In the genomic region with DNA sequence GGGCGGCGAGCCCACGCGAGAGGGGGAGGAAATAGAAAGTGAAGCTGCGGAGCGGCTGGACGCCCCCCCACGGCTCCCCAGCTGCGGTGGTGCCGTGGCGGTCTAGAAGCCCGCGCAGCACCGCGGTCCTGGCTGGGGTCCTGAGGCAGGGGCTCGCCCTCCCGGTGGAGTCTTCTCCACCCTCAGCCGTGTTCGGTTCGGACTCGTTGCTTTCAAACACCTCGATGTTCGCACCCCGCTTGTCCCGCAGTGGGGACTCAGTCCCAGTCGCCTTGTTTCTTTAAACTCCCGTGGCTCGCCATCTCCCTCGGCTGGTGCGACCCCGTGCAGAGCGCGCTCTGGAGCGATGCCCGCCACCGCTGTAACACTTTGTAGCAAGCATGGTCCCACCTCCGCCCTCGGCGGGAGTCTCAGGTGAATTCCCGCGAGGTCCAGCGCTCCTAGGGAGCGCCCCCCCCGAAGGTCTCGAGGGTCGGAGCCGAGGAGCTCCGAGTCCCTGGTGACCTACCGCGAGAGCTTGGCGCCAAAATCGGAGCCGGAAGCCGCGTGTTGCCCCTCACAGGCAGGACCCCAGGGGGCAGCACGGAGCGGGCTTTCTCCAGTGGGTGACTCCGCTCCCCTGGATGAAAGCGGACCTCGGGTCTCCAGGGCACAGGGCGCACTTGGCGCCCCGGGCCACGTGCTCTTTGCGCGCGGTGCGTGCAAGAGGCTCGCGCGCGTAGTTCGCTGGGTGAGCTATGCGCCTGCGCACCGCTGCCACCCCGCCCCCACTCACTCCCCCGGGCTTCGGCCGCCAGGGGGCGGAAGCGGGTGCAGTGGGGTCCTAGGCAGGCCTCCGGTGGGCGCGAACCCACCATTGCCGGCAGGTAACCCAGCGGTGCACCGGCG, we compare ENCODE assay signal across 8 mouse cellular contexts. TPM values are rescaled to one million over a fixed set of nuclear protein-coding genes. Genes with fewer than 3 reads are reported as not detected.
A peak's percentile ranks its signal among the peaks of the same experiment; 100 is the strongest.
DNase-seq lines count a peak whose midpoint lies in the region; ATAC-seq and TF ChIP-seq lines count a peak whose summit lies in the region.

No protein-coding gene starts in this region.

- intact Hi-C loops in left cerebral cortex, adult 2 months (cut with DNase I): loop anchor here (1.0 kb wide), 2 partner anchors 27 to 88 kb away; no protein-coding TSS in a partner anchor

- no peak for TF ChIP-seq POLR2A in cortical plate, adult 2 months (IDR thresholded peaks at IDR 0.05; ENCODE audit: extremely low read depth, insufficient read depth, low read length)

- peaks cover 44% of the 10 kb centered on the region for H3K79me2 ChIP-seq in macrophage (ENCODE audit: inconsistent target)

- H3K4me1 ChIP-seq in cortical plate, adult 2 months (ENCODE audit: control insufficient read depth, insufficient read depth, low read length): peaks cover 3% of the 10 kb centered on the region; the same call in 1 of the 2 replicates
- H3K4me1 ChIP-seq in hindbrain, postnatal 0 days (ENCODE audit: insufficient read depth, low read length): peaks cover 11% of the 10 kb centered on the region

- WGBS in hindbrain, postnatal 0 days: under 1% methylated on average over 85 of the region's 89 CpGs
- WGBS in macrophage (ENCODE audit: missing documents): under 1% methylated on average over 84 of the region's 89 CpGs

- H3K36me3 ChIP-seq in hindbrain, postnatal 0 days (ENCODE audit: insufficient read depth, low read length): peaks cover 8% of the 10 kb centered on the region; the same call in 1 of the 2 replicates
- 0 out of 2 replicates have a peak, but pooled peaks cover 7% of the 10 kb centered on the region for H3K36me3 ChIP-seq in macrophage (ENCODE audit: inconsistent target)

- H3K27me3 ChIP-seq in hindbrain, postnatal 0 days (ENCODE audit: insufficient read depth, low read length): no peaks in the 10 kb centered on the region

- H3K4me2 ChIP-seq in hindbrain, postnatal 0 days (ENCODE audit: low read depth, low read length): peak overlapping the region; percentile 86

- peak overlapping the region; percentile 100 for H3K9ac ChIP-seq in hindbrain, postnatal 0 days (replicated peaks; ENCODE audit: low read length)

- peak overlapping the region; percentile 85 for H3K27ac ChIP-seq in cortical plate, adult 2 months (ENCODE audit: insufficient read depth, low read length)
- H3K27ac ChIP-seq in hindbrain, postnatal 0 days: peak overlapping the region; percentile 97
- peak overlapping the region; percentile 97 for H3K27ac ChIP-seq in left cerebral cortex, adult 2 months
- peak overlapping the region; percentile 64 for H3K27ac ChIP-seq in macrophage

- DNase-seq in ZHBTc4 (ENCODE audit: low read depth, low spot score): peak; percentile 97
- DNase-seq in gastrocnemius, adult 8-10 months (ENCODE audit: low spot score in 2 of 2): peak; percentile 87 to 90
- DNase-seq in hindbrain, postnatal 0 days (ENCODE audit: low spot score): peak; percentile 93
- DNase-seq in left cerebral cortex, adult 2 months (ENCODE audit: extremely low spot score in 1 of 2, low spot score in 2 of 2): peak; percentile 92 to 96
- peak; percentile 82 for DNase-seq in retina, postnatal 7 days (ENCODE audit: low read depth, low spot score)
- peak; percentile 85 to 91 for DNase-seq in urinary bladder, adult 18-20 months (ENCODE audit: low spot score in 2 of 2)

- peak; percentile 15 for ATAC-seq in hindbrain, postnatal 0 days

- peak; percentile 42 for TF ChIP-seq CTCF in cortical plate, adult 2 months (IDR thresholded peaks at IDR 0.05; ENCODE audit: extremely low read depth, insufficient read depth, low read length)
- peak; percentile 80 for TF ChIP-seq CTCF in hindbrain, postnatal 0 days (IDR thresholded peaks at IDR 0.05; ENCODE audit: low read depth)
- TF ChIP-seq CTCF in left cerebral cortex, adult 2 months (IDR thresholded peaks at IDR 0.05): peak; percentile 84

- H3K9me3 ChIP-seq in hindbrain, postnatal 0 days (ENCODE audit: low read length): no peaks in the 10 kb centered on the region

- H3K4me3 ChIP-seq in cortical plate, adult 2 months (ENCODE audit: insufficient read depth, low read length): peak overlapping the region; percentile 68
- peak overlapping the region; percentile 99 for H3K4me3 ChIP-seq in hindbrain, postnatal 0 days (ENCODE audit: low read length)
- H3K4me3 ChIP-seq in left cerebral cortex, adult 2 months: peak overlapping the region; percentile 99
- H3K4me3 ChIP-seq in macrophage (ENCODE audit: inconsistent target): peak overlapping the region; percentile 79

RNA-seq across cellular contexts. Expression of a gene that starts 1.3 kb away (rescaled TPM):
- polyA plus RNA-seq in cortical plate, adult 2 months (2012; rRNA removed): 548 and 595 TPM in 2 replicates
- total RNA-seq in gastrocnemius, adult 8-10 months (2022): 10 to 100 TPM; 50.9 to 76.9 (median 67.7) TPM
- 619 and 723 TPM in 2 replicates for total RNA-seq in hindbrain, postnatal 0 days (2014; rRNA removed)
- 1,399 and 1,474 TPM in 2 replicates for polyA plus RNA-seq in hindbrain, postnatal 0 days (2015; fragmentation: Nextera tagmentation; extraction: Ambion mirVana)
- 100 to 1,000 TPM; 353 to 363 TPM for total RNA-seq in left cerebral cortex, adult 2 months (2021)
- 100 to 1,000 TPM in 1 of 26 experiments, 10 to 100 TPM in 25; 14.8 to 195 (median 44.0) TPM for total RNA-seq in macrophage (2018; cell fraction: chromatin; rRNA removed)
- 100 to 1,000 TPM; 533 to 930 (median 702) TPM for total RNA-seq in macrophage (2018; cell fraction: cytosol; rRNA removed)
- total RNA-seq in macrophage (2018; cell fraction: nucleus; rRNA removed): 100 to 1,000 TPM; 100 to 475 (median 211) TPM
- polyA plus RNA-seq in macrophage (2018): 808 to 1,710 TPM (median 1,042 TPM) in 3 replicates

RNA-seq across cellular contexts. Expression of a gene that starts 54.6 kb away (rescaled TPM):
- 72.4 and 74.9 TPM in 2 replicates for polyA plus RNA-seq in cortical plate, adult 2 months (2012; rRNA removed)
- total RNA-seq in gastrocnemius, adult 8-10 months (2022): 10 to 100 TPM; 24.5 to 33.4 (median 26.8) TPM
- total RNA-seq in hindbrain, postnatal 0 days (2014; rRNA removed): 36.6 and 39.1 TPM in 2 replicates
- 112 and 121 TPM in 2 replicates for polyA plus RNA-seq in hindbrain, postnatal 0 days (2015; fragmentation: Nextera tagmentation; extraction: Ambion mirVana)
- total RNA-seq in left cerebral cortex, adult 2 months (2021): 10 to 100 TPM; 43.7 to 50.3 TPM
- 10 to 100 TPM in 14 of 26 experiments, 1 to 10 TPM in 12; 2.7 to 19.5 (median 12.7) TPM for total RNA-seq in macrophage (2018; cell fraction: chromatin; rRNA removed)
- 10 to 100 TPM; 20.8 to 44.6 (median 37.1) TPM for total RNA-seq in macrophage (2018; cell fraction: cytosol; rRNA removed)
- total RNA-seq in macrophage (2018; cell fraction: nucleus; rRNA removed): 10 to 100 TPM in 19 of 26 experiments, 1 to 10 TPM in 7; 6.1 to 23.5 (median 14.7) TPM
- polyA plus RNA-seq in macrophage (2018): 23.4 to 36.5 TPM (median 31.5 TPM) in 3 replicates

RNA-seq across cellular contexts. Expression of a gene that starts 54.9 kb away (rescaled TPM):
- 36.5 and 38.7 TPM in 2 replicates for polyA plus RNA-seq in cortical plate, adult 2 months (2012; rRNA removed)
- 10 to 100 TPM in 3 of 4 experiments, 1 to 10 TPM in 1; 9.6 to 10.5 (median 10.3) TPM for total RNA-seq in gastrocnemius, adult 8-10 months (2022)
- total RNA-seq in hindbrain, postnatal 0 days (2014; rRNA removed): 33.6 and 47.0 TPM in 2 replicates
- 44.7 and 48.3 TPM in 2 replicates for polyA plus RNA-seq in hindbrain, postnatal 0 days (2015; fragmentation: Nextera tagmentation; extraction: Ambion mirVana)
- 10 to 100 TPM; 24.5 TPM for total RNA-seq in left cerebral cortex, adult 2 months (2021)
- 10 to 100 TPM in 15 of 26 experiments, 1 to 10 TPM in 11; 2.2 to 30.2 (median 12.3) TPM for total RNA-seq in macrophage (2018; cell fraction: chromatin; rRNA removed)
- total RNA-seq in macrophage (2018; cell fraction: cytosol; rRNA removed): 10 to 100 TPM in 20 of 26 experiments, 1 to 10 TPM in 6; 6.6 to 13.9 (median 11.8) TPM
- total RNA-seq in macrophage (2018; cell fraction: nucleus; rRNA removed): 10 to 100 TPM in 16 of 26 experiments, 1 to 10 TPM in 10; 2.6 to 36.4 (median 11.5) TPM
- 8.6 to 14.1 TPM (median 11.7 TPM) in 3 replicates for polyA plus RNA-seq in macrophage (2018)

Comparison
In these comparisons a context has a peak if more than half of its experiments do, and no peak if none do; other contexts are left out.
1. Peak in every context shown above with its lines: DNase-seq, ATAC-seq, H3K4me3 ChIP-seq and H3K27ac ChIP-seq.